Mouse (Mus musculus) olfactory bulb, adult 2 months (tissue): ENCODE data around the gene Zfp653.

Source experiments
- CTCF ChIP-seq: fragments of 200-500 bp; IDR thresholded peaks from 2 replicates; pipeline ENCODE4 v1.5.1; 2012; ENCODE audit warnings: low read depth, mild to moderate bottlenecking, low read length, moderate library complexity; ENCODE audit not compliant: insufficient read depth
- POLR2A ChIP-seq: fragments of 200-500 bp; IDR thresholded peaks from 2 replicates; pipeline ENCODE4 v1.6.1; 2012; ENCODE audit warnings: mild to moderate bottlenecking, low read depth, low read length, moderate library complexity; ENCODE audit not compliant: insufficient read depth

- TF ChIP-seq CTCF (peak; percentile 70), POLR2A (no peak)
Measured at GRCm38 (mm10) chr9:22066433-22066832, 4.7 kb downstream of the Zfp653 start.
